Mouse (Mus musculus): ENCODE measurements around the gene Slc38a4.

DNA sequence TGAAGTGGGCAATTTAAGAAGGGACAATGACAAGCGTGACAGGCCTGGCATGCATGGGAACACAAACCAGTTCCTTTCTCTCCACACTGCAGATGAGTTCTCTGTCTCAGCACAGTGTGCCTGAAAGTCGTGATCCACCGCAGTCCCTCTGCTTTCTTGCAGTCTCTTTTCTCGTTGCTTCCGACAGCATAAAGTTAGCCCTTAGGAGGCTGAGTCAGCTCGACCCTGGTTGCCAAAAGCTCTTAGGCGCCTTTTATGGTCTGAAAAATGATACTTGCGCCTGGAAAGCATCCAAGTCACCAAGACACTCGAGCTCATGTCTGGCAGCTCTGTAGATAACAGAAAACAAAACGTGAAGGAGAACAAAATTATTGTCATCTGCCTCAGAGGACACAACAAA is 47.1 kb upstream of the Slc38a4 start:
- TF ChIP-seq CTCF (IDR thresholded peaks at IDR 0.05; ENCODE audit: extremely low read depth, insufficient read depth, low read length) (no peak), POLR2A (IDR thresholded peaks at IDR 0.05; ENCODE audit: extremely low read depth, insufficient read depth, low read length) (no peak)

All from cortical plate, adult 2 months (tissue).